ENCODE assay signal across 8 mouse cellular contexts in genomic region chr8:95632840-95633239, GRCm38 (mm10). TPM values are rescaled to one million over a fixed set of nuclear protein-coding genes. Genes with fewer than 3 reads are reported as not detected.
DNase-seq lines count a peak whose midpoint lies in the region; ATAC-seq lines count a peak whose summit lies in the region.

No protein-coding gene starts in this region.

- no peak for DNase-seq in heart, adult 11 months
- DNase-seq in embryonic facial prominence, embryonic 11.5 days (ENCODE audit: low spot score), result no peak
- no peak for DNase-seq in midbrain, embryonic 11.5 days (ENCODE audit: low spot score, missing footprints)
- DNase-seq in frontal cortex, postnatal 36 days (ENCODE audit: low spot score in 2 of 2), result no peak
- no peak for DNase-seq in right cerebral cortex, postnatal 36 days (ENCODE audit: low spot score in 2 of 2)
- no peak for DNase-seq in urinary bladder, adult 18-20 months (ENCODE audit: low spot score in 2 of 2)

- H3K9me3 ChIP-seq in heart, embryonic 15.5 days (replicated peaks), result no peaks in the 10 kb centered on the region
- no peaks in the 10 kb centered on the region for H3K9me3 ChIP-seq in embryonic facial prominence, embryonic 11.5 days (replicated peaks; ENCODE audit: control insufficient read depth, low read length)
- no peaks in the 10 kb centered on the region for H3K9me3 ChIP-seq in hindbrain, embryonic 12.5 days (replicated peaks)
- no peaks in the 10 kb centered on the region; the same call in 1 of the 2 replicates for H3K9me3 ChIP-seq in midbrain, embryonic 11.5 days (ENCODE audit: control insufficient read depth, low read length)

- H3K4me3 ChIP-seq in heart, embryonic 15.5 days, result peak overlapping the region; percentile 76
- H3K4me3 ChIP-seq in embryonic facial prominence, embryonic 11.5 days (ENCODE audit: low read depth, low read length), result no peak overlapping the region; the same call in 1 of the 2 replicates
- no peak overlapping the region for H3K4me3 ChIP-seq in hindbrain, embryonic 12.5 days
- H3K4me3 ChIP-seq in midbrain, embryonic 11.5 days (ENCODE audit: low read depth, low read length), result no peak overlapping the region; the same call in 1 of the 2 replicates

- WGBS in heart, embryonic 15.5 days, result 81% methylated on average over 6 of the region's 6 CpGs
- WGBS in embryonic facial prominence, embryonic 11.5 days, result 80% methylated on average over 6 of the region's 6 CpGs
- 83% methylated on average over 6 of the region's 6 CpGs for WGBS in hindbrain, embryonic 12.5 days
- 84% methylated on average over 6 of the region's 6 CpGs for WGBS in midbrain, embryonic 11.5 days

- no peaks in the 10 kb centered on the region; the same call in 1 of the 2 replicates for H3K36me3 ChIP-seq in heart, embryonic 15.5 days
- H3K36me3 ChIP-seq in embryonic facial prominence, embryonic 11.5 days (replicated peaks; ENCODE audit: control insufficient read depth, insufficient read depth, low read depth, low read length), result no peaks in the 10 kb centered on the region
- no peaks in the 10 kb centered on the region for H3K36me3 ChIP-seq in hindbrain, embryonic 12.5 days
- H3K36me3 ChIP-seq in midbrain, embryonic 11.5 days (ENCODE audit: control insufficient read depth, insufficient read depth, low read length), result no peaks in the 10 kb centered on the region

- ATAC-seq in heart, embryonic 15.5 days (replicated peaks; ENCODE audit: insufficient number of reproducible peaks, insufficient read depth, low FRiP score, low read depth), result no peak
- ATAC-seq in embryonic facial prominence, embryonic 11.5 days (replicated peaks; ENCODE audit: insufficient number of reproducible peaks, low FRiP score, low TSS enrichment, low read depth), result peak; percentile 25; the same call in 1 of the 2 replicates
- peak; percentile 61 for ATAC-seq in hindbrain, embryonic 12.5 days (ENCODE audit: low FRiP score)
- ATAC-seq in midbrain, embryonic 11.5 days (ENCODE audit: low FRiP score), result peak; percentile 22; the same call in 1 of the 2 replicates

- H3K4me1 ChIP-seq in heart, embryonic 15.5 days (replicated peaks), result peaks cover 13% of the 10 kb centered on the region
- no peaks in the 10 kb centered on the region for H3K4me1 ChIP-seq in embryonic facial prominence, embryonic 11.5 days (ENCODE audit: control insufficient read depth, insufficient read depth, low read length)
- 0 out of 2 replicates have a peak, but pooled peaks cover 6% of the 10 kb centered on the region for H3K4me1 ChIP-seq in hindbrain, embryonic 12.5 days
- peaks cover 9% of the 10 kb centered on the region for H3K4me1 ChIP-seq in midbrain, embryonic 11.5 days (ENCODE audit: control insufficient read depth, insufficient read depth, low read length)

- peak overlapping the region; percentile 68 for H3K4me2 ChIP-seq in heart, embryonic 15.5 days
- 0 out of 2 replicates have a peak overlapping the region, but pooled peaks have one; percentile 5 for H3K4me2 ChIP-seq in embryonic facial prominence, embryonic 11.5 days (ENCODE audit: low read depth, low read length)
- peak overlapping the region; percentile 67 for H3K4me2 ChIP-seq in hindbrain, embryonic 12.5 days (replicated peaks)
- H3K4me2 ChIP-seq in midbrain, embryonic 11.5 days, result peak overlapping the region; percentile 63; the same call in 1 of the 2 replicates

- no peak overlapping the region for H3K27ac ChIP-seq in heart, embryonic 15.5 days
- no peak overlapping the region for H3K27ac ChIP-seq in embryonic facial prominence, embryonic 11.5 days (replicated peaks; ENCODE audit: low read depth, low read length)
- no peak overlapping the region for H3K27ac ChIP-seq in hindbrain, embryonic 12.5 days
- H3K27ac ChIP-seq in midbrain, embryonic 11.5 days (ENCODE audit: low read depth, low read length), result no peak overlapping the region

- peaks cover 3% of the 10 kb centered on the region; the same call in 1 of the 2 replicates for H3K27me3 ChIP-seq in heart, embryonic 15.5 days
- H3K27me3 ChIP-seq in embryonic facial prominence, embryonic 11.5 days (ENCODE audit: control insufficient read depth, insufficient read depth, low read length), result no peaks in the 10 kb centered on the region
- H3K27me3 ChIP-seq in hindbrain, embryonic 12.5 days, result peaks cover 9% of the 10 kb centered on the region; the same call in 1 of the 2 replicates
- no peaks in the 10 kb centered on the region for H3K27me3 ChIP-seq in midbrain, embryonic 11.5 days (ENCODE audit: control insufficient read depth, insufficient read depth, low read length)

- H3K9ac ChIP-seq in heart, embryonic 15.5 days, result no peak overlapping the region
- no peak overlapping the region for H3K9ac ChIP-seq in embryonic facial prominence, embryonic 11.5 days (replicated peaks; ENCODE audit: low read length)
- H3K9ac ChIP-seq in hindbrain, embryonic 12.5 days, result no peak overlapping the region
- no peak overlapping the region for H3K9ac ChIP-seq in midbrain, embryonic 11.5 days (ENCODE audit: low read length)

RNA-seq across cellular contexts. Expression of gene Gins3, which starts 0.4 kb away (rescaled TPM):
- polyA plus RNA-seq in heart, embryonic 15.5 days (2015; fragmentation: Nextera tagmentation; extraction: Ambion mirVana), result 13.2 and 13.5 TPM in 2 replicates
- polyA plus RNA-seq in embryonic facial prominence, embryonic 11.5 days (2014; fragmentation: Nextera tagmentation; extraction: Ambion mirVana), result 32.5 and 35.3 TPM in 2 replicates
- polyA plus RNA-seq in hindbrain, embryonic 12.5 days (2016; fragmentation: Nextera tagmentation; extraction: Ambion mirVana), result 16.6 and 17.9 TPM in 2 replicates
- 26.3 and 28.6 TPM in 2 replicates for polyA plus RNA-seq in midbrain, embryonic 11.5 days (2014; fragmentation: Nextera tagmentation; extraction: Ambion mirVana)

RNA-seq across cellular contexts. Expression of gene Ndrg4, which starts 43.9 kb away (rescaled TPM):
- polyA plus RNA-seq in heart, embryonic 15.5 days (2015; fragmentation: Nextera tagmentation; extraction: Ambion mirVana), result 295 and 301 TPM in 2 replicates
- 21.2 and 26.4 TPM in 2 replicates for polyA plus RNA-seq in embryonic facial prominence, embryonic 11.5 days (2014; fragmentation: Nextera tagmentation; extraction: Ambion mirVana)
- polyA plus RNA-seq in hindbrain, embryonic 12.5 days (2016; fragmentation: Nextera tagmentation; extraction: Ambion mirVana), result 97.1 and 99.0 TPM in 2 replicates
- polyA plus RNA-seq in midbrain, embryonic 11.5 days (2014; fragmentation: Nextera tagmentation; extraction: Ambion mirVana), result 45.5 and 46.7 TPM in 2 replicates

RNA-seq across cellular contexts. Expression of gene Prss54, which starts 56.7 kb away (rescaled TPM):
- not detected in 2 replicates for polyA plus RNA-seq in heart, embryonic 15.5 days (2015; fragmentation: Nextera tagmentation; extraction: Ambion mirVana)
- polyA plus RNA-seq in embryonic facial prominence, embryonic 11.5 days (2014; fragmentation: Nextera tagmentation; extraction: Ambion mirVana), result not detected in 2 replicates
- not detected in 2 replicates for polyA plus RNA-seq in hindbrain, embryonic 12.5 days (2016; fragmentation: Nextera tagmentation; extraction: Ambion mirVana)
- not detected in 2 replicates for polyA plus RNA-seq in midbrain, embryonic 11.5 days (2014; fragmentation: Nextera tagmentation; extraction: Ambion mirVana)

Comparison
In these comparisons a context has a peak if more than half of its experiments do, and no peak if none do; other contexts are left out.
1. H3K4me2 ChIP-seq: peak in every context shown above with its lines; median percentile 68 in heart, embryonic 15.5 days; 67 in hindbrain, embryonic 12.5 days; 63 in midbrain, embryonic 11.5 days; 5 in embryonic facial prominence, embryonic 11.5 days.